Mouse (Mus musculus) midbrain, embryonic 16.5 days (tissue): ENCODE data around the gene Eno2. TPM values are rescaled to one million over a fixed set of nuclear protein-coding genes. Genes with fewer than 3 reads are reported as not detected.
"Not testable (repeated sequence)": the region's sequence is repeated elsewhere in the genome, so short reads cannot be mapped to it uniquely, and the experiment has no call there.

Source experiments
- ATAC-seq: fragments of 200-750 bp; cut with Nextera tagmentation; 2 replicates; pipeline ENCODE4 v1.8.0; 2017; ENCODE audit warnings: moderate TSS enrichment
- H3K27ac ChIP-seq: fragments of 300-500 bp; sonication (generic); 2 replicates; pipeline ENCODE4 v1.5.1; 2014; ENCODE audit warnings: mild to moderate bottlenecking, low read length, mixed read lengths
- H3K27me3 ChIP-seq: fragments of 300-500 bp; sonication (generic); 2 replicates; pipeline ENCODE4 v1.6.1; 2014; ENCODE audit warnings: low read depth, low read length, mixed read lengths; ENCODE audit not compliant: control insufficient read depth, insufficient read depth
- H3K36me3 ChIP-seq: fragments of 300-500 bp; sonication (generic); 2 replicates; pipeline ENCODE4 v1.6.1; 2014; ENCODE audit warnings: mild to moderate bottlenecking, low read length, moderate library complexity, mixed read lengths; ENCODE audit not compliant: control insufficient read depth, insufficient read depth
- H3K4me1 ChIP-seq: fragments of 300-500 bp; sonication (generic); 2 replicates; pipeline ENCODE4 v1.6.1; 2014; ENCODE audit warnings: mild to moderate bottlenecking, low read length, mixed read lengths; ENCODE audit not compliant: control insufficient read depth, insufficient read depth
- H3K4me2 ChIP-seq: fragments of 300-500 bp; sonication (generic); 2 replicates; pipeline ENCODE4 v1.6.1; 2014; ENCODE audit warnings: mild to moderate bottlenecking, low read length, mixed read lengths
- H3K4me3 ChIP-seq: fragments of 300-500 bp; sonication (generic); 2 replicates; pipeline ENCODE4 v1.5.1; 2014; ENCODE audit warnings: low read depth, mild to moderate bottlenecking, low read length, moderate library complexity, mixed read lengths
- H3K9ac ChIP-seq: fragments of 300-500 bp; sonication (generic); 2 replicates; pipeline ENCODE4 v1.6.1; 2014; ENCODE audit warnings: low read depth, low read length, mixed read lengths
- H3K9me3 ChIP-seq: fragments of 300-500 bp; sonication (generic); replicated peaks from 2 replicates; pipeline ENCODE4 v1.6.1; 2014; ENCODE audit warnings: mild to moderate bottlenecking, low read length, mixed read lengths; ENCODE audit not compliant: control insufficient read depth, poor library complexity, severe bottlenecking
- WGBS: fragments of 180-500 bp; shearing (Covaris S2); extraction: QIAGEN DNeasy Blood & Tissue Kit; methylation state at CpG from one replicate; pipeline ENCODE4 v1.1.7; 2014; 5-methylcytosine and 5-hydroxymethylcytosine counted together
- polyA plus RNA-seq: library from polyadenylated mRNA; unstranded; fragments of >200 nt; fragmentation: Nextera tagmentation; extraction: Ambion mirVana; gene quantifications from 2 replicates; pipeline ENCODE4 v1.2.1, GENCODE M21; 2015

Eno2 gene
- polyA plus RNA-seq, 1 experiment from 2014 or later, result 138 TPM

DNA sequence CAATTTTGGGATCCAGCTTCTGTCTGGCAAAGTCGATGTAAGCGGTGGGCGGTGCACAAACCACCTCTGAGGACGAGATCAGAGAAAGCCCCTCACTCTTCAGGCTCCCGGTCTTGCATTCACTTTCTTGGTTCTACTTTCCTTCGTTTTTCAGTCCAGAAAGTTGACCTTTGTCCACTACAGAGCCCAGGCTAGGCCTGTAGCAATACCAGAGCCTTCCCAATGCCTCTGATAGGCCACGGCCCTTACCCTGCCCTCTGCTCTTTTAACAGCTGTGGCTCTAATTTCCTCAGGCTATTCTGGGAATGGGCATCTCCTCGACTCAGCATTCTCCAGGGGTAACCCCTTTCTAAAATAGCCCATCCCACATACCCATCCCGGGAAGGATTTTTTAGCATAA is 43.4 kb upstream of the Eno2 start:
- peak overlapping the region; percentile 86 for H3K27ac ChIP-seq
- H3K4me2 ChIP-seq, result peak overlapping the region; percentile 69
- ATAC-seq, result no peak
- peak overlapping the region; percentile 55 for H3K4me3 ChIP-seq
- H3K4me1 ChIP-seq, result peaks cover 39% of the 10 kb centered on the region
- peak overlapping the region; percentile 75 for H3K9ac ChIP-seq
- no peaks in the 10 kb centered on the region for H3K27me3 ChIP-seq
- 18% methylated on average over 9 of the region's 9 CpGs for WGBS
- no peaks in the 10 kb centered on the region for H3K9me3 ChIP-seq
- peaks cover 14% of the 10 kb centered on the region for H3K36me3 ChIP-seq

GRCm38 (mm10) chr6:124811701-124812560 is 42.5 kb upstream of the Eno2 start:
- Histone ChIP-seq H3K36me3 (peaks cover 10% of the 10 kb centered on the region; the same call in 1 of the 2 replicates), H3K27ac (no peak overlapping the region), H3K4me3 (peak overlapping the region; percentile 55; the same call in 1 of the 2 replicates), H3K27me3 (no peaks in the 10 kb centered on the region), H3K4me2 (peak overlapping the region; percentile 69), H3K9ac (peak overlapping the region; percentile 75; the same call in 1 of the 2 replicates), H3K9me3 (no peaks in the 10 kb centered on the region), H3K4me1 (peaks cover 39% of the 10 kb centered on the region)
- no peak for ATAC-seq
- WGBS, result 87% methylated on average over 24 of the region's 24 CpGs

- Histone ChIP-seq H3K9ac (no peak overlapping the region), H3K36me3 (peaks cover 7% of the 10 kb centered on the region; the same call in 1 of the 2 replicates), H3K4me1 (peaks cover 42% of the 10 kb centered on the region), H3K27ac (no peak overlapping the region), H3K4me3 (no peak overlapping the region), H3K27me3 (no peaks in the 10 kb centered on the region), H3K9me3 (no peaks in the 10 kb centered on the region), H3K4me2 (no peak overlapping the region)
- ATAC-seq, result no peak
- WGBS, result 82% methylated on average over 4 of the region's 4 CpGs
These were observed 41.9 kb upstream of the Eno2 start for GRCm38 (mm10) chr6:124811403-124811665.

- H3K4me1 ChIP-seq, result peaks cover 47% of the 10 kb centered on the region
- H3K4me3 ChIP-seq, H3K9me3 ChIP-seq, H3K4me2 ChIP-seq, H3K27me3 ChIP-seq, H3K27ac ChIP-seq, H3K9ac ChIP-seq, H3K36me3 ChIP-seq, ATAC-seq: not testable (repeated sequence)
- 85% methylated on average over 11 of the region's 11 CpGs for WGBS
These were observed 41.3 kb upstream of the Eno2 start for GRCm38 (mm10) chr6:124810566-124811402.

- peak overlapping the region; percentile 79 for H3K27ac ChIP-seq
- H3K4me3 ChIP-seq, result peak overlapping the region; percentile 54
- H3K36me3 ChIP-seq, result peaks cover 6% of the 10 kb centered on the region; the same call in 1 of the 2 replicates
- H3K4me1 ChIP-seq, result peaks cover 48% of the 10 kb centered on the region
- peak overlapping the region; percentile 68 for H3K9ac ChIP-seq
- no peaks in the 10 kb centered on the region for H3K27me3 ChIP-seq
- H3K9me3 ChIP-seq, result no peaks in the 10 kb centered on the region
- no peak for ATAC-seq
- 44% methylated on average over 14 of the region's 14 CpGs for WGBS
- H3K4me2 ChIP-seq, result peak overlapping the region; percentile 88
These were observed 40.5 kb upstream of the Eno2 start for GRCm38 (mm10) chr6:124809775-124810538.

GRCm38 (mm10) chr6:124809052-124809774 is 39.7 kb upstream of the Eno2 start:
- Histone ChIP-seq H3K27me3 (no peaks in the 10 kb centered on the region), H3K4me3 (peak overlapping the region; percentile 54), H3K4me2 (peak overlapping the region; percentile 88), H3K27ac (peak overlapping the region; percentile 79), H3K9me3 (no peaks in the 10 kb centered on the region), H3K4me1 (peaks cover 42% of the 10 kb centered on the region), H3K36me3 (peaks cover 6% of the 10 kb centered on the region; the same call in 1 of the 2 replicates), H3K9ac (peak overlapping the region; percentile 68)
- no peak for ATAC-seq
- WGBS, result under 1% methylated on average over 35 of the region's 35 CpGs

- Histone ChIP-seq H3K9ac (peak within 1 kb of the TSS; percentile 68), H3K9me3 (no peaks in the 10 kb centered on the region), H3K4me2 (peak within 1 kb of the TSS; percentile 88), H3K4me3 (peak within 1 kb of the TSS; percentile 54), H3K4me1 (peaks cover 41% of the 10 kb centered on the region), H3K27ac (peak within 1 kb of the TSS; percentile 79), H3K36me3 (peaks cover 6% of the 10 kb centered on the region; the same call in 1 of the 2 replicates), H3K27me3 (no peaks in the 10 kb centered on the region)
- peak; percentile 3; the same call in 1 of the 2 replicates for ATAC-seq
- WGBS, result 5% methylated on average over 28 of the region's 29 CpGs
These were observed 39.0 kb upstream of the Eno2 start, which contains the start of gene Spsb2 for GRCm38 (mm10) chr6:124808358-124809012. Gene Spsb2 (plus strand): TSS chr6:124808661.

GRCm38 (mm10) chr6:124807986-124808357 is 38.5 kb upstream of the Eno2 start:
- Histone ChIP-seq H3K36me3 (peaks cover 6% of the 10 kb centered on the region; the same call in 1 of the 2 replicates), H3K9me3 (no peaks in the 10 kb centered on the region; the same call in 1 of the 2 replicates), H3K4me2 (peak overlapping the region; percentile 88), H3K27ac (no peak overlapping the region), H3K4me3 (peak overlapping the region; percentile 54), H3K9ac (peak overlapping the region; percentile 68; the same call in 1 of the 2 replicates), H3K27me3 (no peaks in the 10 kb centered on the region), H3K4me1 (peaks cover 41% of the 10 kb centered on the region)
- 88% methylated on average over 6 of the region's 6 CpGs for WGBS
- no peak for ATAC-seq
